Mouse (Mus musculus): ENCODE data around the gene Sqor. TPM values are rescaled to one million over a fixed set of nuclear protein-coding genes. Genes with fewer than 3 reads are reported as not detected.

The Sqor gene
- polyA plus RNA-seq, 1 experiment from 2014 or later: 33.0 TPM

DNA sequence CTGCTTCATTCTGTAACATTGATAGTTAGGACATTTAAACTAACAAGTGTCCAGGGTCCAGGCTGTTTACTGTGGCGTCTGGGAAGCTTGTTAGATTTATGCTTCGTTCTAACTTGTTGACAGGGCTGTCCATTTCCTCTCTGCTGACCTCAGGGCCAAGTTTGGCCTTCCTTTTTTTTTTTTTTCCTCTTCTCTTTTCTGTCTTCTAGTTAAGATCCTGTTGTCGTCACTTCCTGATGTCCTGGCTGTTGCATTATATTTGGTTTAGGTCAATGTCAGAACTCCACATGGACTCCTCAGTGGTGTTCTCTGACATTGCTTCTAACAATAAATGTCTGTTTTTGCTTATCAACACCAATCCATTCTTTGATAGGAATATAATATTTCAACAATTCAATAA is 15.4 kb downstream of the Sqor start:
- H3K36me3 ChIP-seq (ENCODE audit: insufficient read depth, low read length): no peaks in the 10 kb centered on the region
- no peak overlapping the region for H3K27ac ChIP-seq
- DNase-seq (ENCODE audit: low spot score) (no peak), ATAC-seq (replicated peaks; ENCODE audit: low FRiP score, low read depth) (no peak)
- no peak overlapping the region for H3K4me2 ChIP-seq (ENCODE audit: low read length)
- TF ChIP-seq CTCF (IDR thresholded peaks at IDR 0.05; ENCODE audit: low read depth): no peak
- H3K9me3 ChIP-seq (replicated peaks; ENCODE audit: low read length): no peaks in the 10 kb centered on the region
- WGBS: 28% methylated on average over 3 of the region's 3 CpGs
- H3K27me3 ChIP-seq (ENCODE audit: insufficient read depth, low read length): no peaks in the 10 kb centered on the region
- no peaks in the 10 kb centered on the region for H3K4me1 ChIP-seq (replicated peaks; ENCODE audit: insufficient read depth, low read length)
- H3K9ac ChIP-seq (ENCODE audit: low read depth, low read length): no peak overlapping the region
- H3K4me3 ChIP-seq (replicated peaks; ENCODE audit: low read depth, low read length): no peak overlapping the region

DNA sequence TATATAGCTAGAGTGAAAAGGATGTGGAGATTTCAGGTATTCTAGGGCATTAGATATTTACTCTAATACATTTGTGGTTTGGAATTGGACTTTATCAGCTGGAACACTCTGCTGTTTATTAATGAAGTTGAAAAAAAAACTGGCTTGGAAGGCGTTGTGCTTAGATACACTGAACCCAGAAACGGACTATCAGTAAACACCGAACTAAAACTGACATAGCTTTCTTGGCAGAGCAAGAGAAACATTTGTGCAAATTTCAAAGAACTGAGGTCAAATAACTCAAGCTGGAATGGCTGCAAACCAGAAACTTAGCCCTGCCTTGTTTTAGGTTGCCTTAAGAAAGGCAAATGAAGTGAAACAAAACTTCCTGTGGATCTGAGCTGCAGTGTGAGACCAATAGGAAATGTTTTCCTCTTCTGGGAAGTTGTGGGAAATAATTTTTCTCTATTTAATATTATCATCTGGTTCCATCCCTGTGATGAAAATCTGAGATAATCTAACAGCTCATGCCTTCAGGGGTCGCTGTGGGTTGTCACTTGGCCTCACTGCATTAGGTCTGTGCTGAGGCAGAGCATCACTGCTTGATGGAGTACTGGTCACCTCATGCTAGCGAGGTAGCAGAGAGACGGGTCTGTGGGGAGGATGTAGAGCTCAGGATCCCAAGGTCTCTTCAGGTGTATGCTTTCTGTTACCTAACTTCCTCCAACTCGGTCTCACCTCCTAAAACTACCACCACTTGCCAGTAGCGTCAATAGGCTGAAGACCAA is 16.7 kb downstream of the Sqor start:
- H3K36me3 ChIP-seq (ENCODE audit: insufficient read depth, low read length): no peaks in the 10 kb centered on the region
- no peak for ATAC-seq (replicated peaks; ENCODE audit: low FRiP score, low read depth)
- no peak overlapping the region for H3K27ac ChIP-seq

DNA sequence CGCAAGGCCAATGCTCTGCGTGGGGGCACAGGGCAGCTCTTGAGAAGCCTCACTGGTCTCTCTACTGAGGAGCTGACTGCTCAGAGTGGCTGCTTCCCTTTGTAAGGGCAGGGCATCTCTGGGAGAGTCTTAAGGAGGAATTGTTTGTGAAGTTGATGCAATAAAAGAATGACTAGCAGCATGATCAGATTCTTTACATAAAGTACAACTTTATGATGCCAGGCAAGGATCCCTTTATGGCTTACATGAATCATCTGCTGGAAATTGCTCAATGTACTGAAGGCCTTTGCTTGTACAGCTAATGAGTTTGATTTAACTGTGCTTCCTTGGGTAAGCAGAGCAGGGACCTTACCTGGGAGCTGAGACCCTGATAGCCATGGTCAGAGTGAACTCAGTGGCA is 18.7 kb downstream of the Sqor start:
- H3K4me3 ChIP-seq (replicated peaks; ENCODE audit: low read depth, low read length): no peak overlapping the region
- H3K4me1 ChIP-seq (replicated peaks; ENCODE audit: insufficient read depth, low read length): no peaks in the 10 kb centered on the region
- H3K4me2 ChIP-seq (ENCODE audit: low read length): no peak overlapping the region
- 61% methylated on average over 2 of the region's 2 CpGs for WGBS
- no peaks in the 10 kb centered on the region for H3K9me3 ChIP-seq (replicated peaks; ENCODE audit: low read length)
- DNase-seq (ENCODE audit: low spot score): no peak
- no peak for TF ChIP-seq CTCF (IDR thresholded peaks at IDR 0.05; ENCODE audit: low read depth)
- ATAC-seq (replicated peaks; ENCODE audit: low FRiP score, low read depth): no peak
- no peak overlapping the region for H3K27ac ChIP-seq
- no peaks in the 10 kb centered on the region for H3K36me3 ChIP-seq (ENCODE audit: insufficient read depth, low read length)
- no peaks in the 10 kb centered on the region for H3K27me3 ChIP-seq (ENCODE audit: insufficient read depth, low read length)
- no peak overlapping the region for H3K9ac ChIP-seq (ENCODE audit: low read depth, low read length)

More for the DNA sequence above, 16.7 kb downstream of the Sqor start:
- peak; percentile 40 for DNase-seq (ENCODE audit: low spot score)
- Histone ChIP-seq H3K9ac (ENCODE audit: low read depth, low read length) (no peak overlapping the region), H3K4me1 (replicated peaks; ENCODE audit: insufficient read depth, low read length) (no peaks in the 10 kb centered on the region), H3K4me2 (ENCODE audit: low read length) (no peak overlapping the region), H3K27me3 (ENCODE audit: insufficient read depth, low read length) (no peaks in the 10 kb centered on the region), H3K9me3 (replicated peaks; ENCODE audit: low read length) (no peaks in the 10 kb centered on the region), H3K4me3 (replicated peaks; ENCODE audit: low read depth, low read length) (no peak overlapping the region)
- 70% methylated on average over 8 of the region's 8 CpGs for WGBS
- no peak for TF ChIP-seq CTCF (IDR thresholded peaks at IDR 0.05; ENCODE audit: low read depth)

DNA sequence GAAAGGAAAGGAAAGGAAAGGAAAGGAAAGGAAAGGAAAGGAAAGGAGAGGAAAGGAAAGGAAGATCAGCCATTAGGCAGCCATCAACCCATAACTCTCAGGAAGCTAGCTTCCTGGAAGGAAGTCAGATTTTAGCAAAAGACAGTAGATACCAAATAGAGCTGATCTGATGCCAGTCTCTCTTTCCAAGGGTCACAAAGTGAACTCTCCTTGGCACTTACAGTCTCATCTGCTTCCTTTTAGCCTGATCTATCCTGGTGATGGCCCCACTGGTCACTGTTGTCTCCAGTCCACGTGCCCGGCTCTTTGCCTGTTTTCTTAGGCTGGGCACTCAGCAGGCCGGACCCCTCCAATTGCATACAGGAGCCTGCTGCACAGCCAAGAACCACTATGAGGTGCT is 19.7 kb downstream of the Sqor start:
- no peak overlapping the region for H3K4me3 ChIP-seq (replicated peaks; ENCODE audit: low read depth, low read length)
- no peaks in the 10 kb centered on the region for H3K9me3 ChIP-seq (replicated peaks; ENCODE audit: low read length)
- DNase-seq (ENCODE audit: low spot score) (no peak), ATAC-seq (replicated peaks; ENCODE audit: low FRiP score, low read depth) (no peak)
- H3K4me2 ChIP-seq (ENCODE audit: low read length): no peak overlapping the region
- TF ChIP-seq CTCF (IDR thresholded peaks at IDR 0.05; ENCODE audit: low read depth): no peak
- no peaks in the 10 kb centered on the region for H3K27me3 ChIP-seq (ENCODE audit: insufficient read depth, low read length)
- 87% methylated on average over 3 of the region's 3 CpGs for WGBS
- H3K9ac ChIP-seq (ENCODE audit: low read depth, low read length): no peak overlapping the region
- H3K4me1 ChIP-seq (replicated peaks; ENCODE audit: insufficient read depth, low read length): no peaks in the 10 kb centered on the region
- no peaks in the 10 kb centered on the region for H3K36me3 ChIP-seq (ENCODE audit: insufficient read depth, low read length)
- H3K27ac ChIP-seq: no peak overlapping the region

DNA sequence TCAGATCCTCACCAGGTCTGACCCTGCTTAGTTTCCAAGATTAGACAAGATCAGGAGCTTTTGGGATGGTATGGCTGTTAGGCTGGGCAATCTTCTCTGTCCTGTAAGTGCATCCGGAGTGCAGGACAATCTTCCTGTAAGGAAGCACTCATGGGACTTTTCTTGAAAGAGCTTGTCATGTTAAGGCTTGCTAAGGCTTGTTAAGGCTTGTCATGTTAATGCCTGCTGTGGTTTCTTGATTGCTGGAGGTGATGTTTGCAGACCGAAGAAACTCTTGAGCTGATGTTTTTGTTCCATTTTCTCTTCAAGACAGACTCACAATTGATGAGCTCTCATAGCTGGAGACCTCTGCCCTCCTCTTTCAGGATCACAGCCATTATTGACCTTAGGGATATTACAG is 21.1 kb downstream of the Sqor start:
- no peak overlapping the region for H3K9ac ChIP-seq (ENCODE audit: low read depth, low read length)
- H3K36me3 ChIP-seq (ENCODE audit: insufficient read depth, low read length): no peaks in the 10 kb centered on the region
- H3K4me3 ChIP-seq (replicated peaks; ENCODE audit: low read depth, low read length): no peak overlapping the region
- 87% methylated on average over 2 of the region's 2 CpGs for WGBS
- H3K27ac ChIP-seq: no peak overlapping the region
- TF ChIP-seq CTCF (IDR thresholded peaks at IDR 0.05; ENCODE audit: low read depth): no peak
- DNase-seq (ENCODE audit: low spot score) (no peak), ATAC-seq (replicated peaks; ENCODE audit: low FRiP score, low read depth) (no peak)
- no peaks in the 10 kb centered on the region for H3K27me3 ChIP-seq (ENCODE audit: insufficient read depth, low read length)
- no peaks in the 10 kb centered on the region for H3K9me3 ChIP-seq (replicated peaks; ENCODE audit: low read length)
- no peaks in the 10 kb centered on the region for H3K4me1 ChIP-seq (replicated peaks; ENCODE audit: insufficient read depth, low read length)
- H3K4me2 ChIP-seq (ENCODE audit: low read length): no peak overlapping the region

DNA sequence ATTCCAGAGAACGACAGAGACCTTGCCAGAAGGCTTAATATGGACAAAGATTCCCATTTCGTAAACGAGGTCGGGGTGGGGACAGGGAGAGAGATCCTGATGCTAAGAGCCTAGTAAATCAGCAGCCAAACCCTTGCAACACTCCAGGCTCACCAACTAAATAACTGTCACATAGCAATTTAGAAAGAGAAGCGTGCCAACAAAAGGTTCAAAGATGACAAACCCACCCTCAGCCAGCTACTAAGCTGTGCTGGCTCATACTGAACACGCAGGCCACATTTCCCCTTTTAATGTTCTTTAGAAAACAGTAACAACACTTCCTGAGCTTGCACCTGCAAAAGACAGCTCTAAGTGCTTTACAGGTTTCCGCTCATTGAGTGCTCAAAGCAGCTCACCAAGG is 24.3 kb downstream of the Sqor start:
- no peak overlapping the region for H3K4me3 ChIP-seq (replicated peaks; ENCODE audit: low read depth, low read length)
- no peaks in the 10 kb centered on the region for H3K36me3 ChIP-seq (ENCODE audit: insufficient read depth, low read length)
- H3K4me1 ChIP-seq (replicated peaks; ENCODE audit: insufficient read depth, low read length): no peaks in the 10 kb centered on the region
- no peak overlapping the region for H3K4me2 ChIP-seq (ENCODE audit: low read length)
- H3K27ac ChIP-seq: no peak overlapping the region
- DNase-seq (ENCODE audit: low spot score) (no peak), ATAC-seq (replicated peaks; ENCODE audit: low FRiP score, low read depth) (no peak)
- no peaks in the 10 kb centered on the region for H3K9me3 ChIP-seq (replicated peaks; ENCODE audit: low read length)
- WGBS: 61% methylated on average over 7 of the region's 7 CpGs
- H3K9ac ChIP-seq (ENCODE audit: low read depth, low read length): no peak overlapping the region
- no peak for TF ChIP-seq CTCF (IDR thresholded peaks at IDR 0.05; ENCODE audit: low read depth)
- H3K27me3 ChIP-seq (ENCODE audit: insufficient read depth, low read length): no peaks in the 10 kb centered on the region

DNA sequence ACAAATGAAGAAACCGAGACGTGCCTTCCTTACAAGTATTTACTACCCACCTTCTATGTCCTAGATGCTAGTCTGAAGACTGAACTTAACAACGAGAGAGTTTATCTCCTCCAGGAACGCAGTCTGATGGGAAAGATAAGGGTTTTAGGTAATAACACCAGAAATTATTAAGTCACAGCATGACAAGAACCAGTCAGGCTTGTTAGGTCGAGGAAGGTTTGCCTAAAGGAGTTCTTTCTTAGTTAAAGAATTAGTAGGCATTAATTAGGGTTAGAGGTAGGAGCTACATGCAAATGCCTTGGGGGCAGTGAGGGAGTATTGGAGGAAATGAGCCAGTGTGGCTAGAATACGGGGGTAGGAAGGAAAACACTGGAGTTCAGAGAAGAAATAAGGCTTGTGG is 24.7 kb downstream of the Sqor start:
- Histone ChIP-seq H3K9me3 (replicated peaks; ENCODE audit: low read length) (no peaks in the 10 kb centered on the region), H3K9ac (ENCODE audit: low read depth, low read length) (no peak overlapping the region), H3K4me3 (replicated peaks; ENCODE audit: low read depth, low read length) (no peak overlapping the region), H3K4me1 (replicated peaks; ENCODE audit: insufficient read depth, low read length) (no peaks in the 10 kb centered on the region), H3K27me3 (ENCODE audit: insufficient read depth, low read length) (no peaks in the 10 kb centered on the region), H3K4me2 (ENCODE audit: low read length) (no peak overlapping the region), H3K27ac (no peak overlapping the region), H3K36me3 (ENCODE audit: insufficient read depth, low read length) (no peaks in the 10 kb centered on the region)
- no peak for DNase-seq (ENCODE audit: low spot score)
- TF ChIP-seq CTCF (IDR thresholded peaks at IDR 0.05; ENCODE audit: low read depth): no peak
- no peak for ATAC-seq (replicated peaks; ENCODE audit: low FRiP score, low read depth)
- 54% methylated on average over 6 of the region's 6 CpGs for WGBS

Measured in kidney, postnatal 0 days (tissue).